Mouse (Mus musculus) thymus, postnatal 10 days (tissue): Measurements from ENCODE around the gene Iqcc.

ENCODE experiments used
- DNase-seq, 2 experiments: peaks; one replicate each; pipeline ENCODE4 v3.0.0; 2021; ENCODE audit warnings: low spot score in 2 of 2

Gene Iqcc

GRCm38 (mm10) chr4:129618786-129619691 is at the start of gene Iqcc:
TSS of gene Iqcc (minus strand) at chr4:129619099.
- DNase-seq = peak; percentile 95 to 96

DNA sequence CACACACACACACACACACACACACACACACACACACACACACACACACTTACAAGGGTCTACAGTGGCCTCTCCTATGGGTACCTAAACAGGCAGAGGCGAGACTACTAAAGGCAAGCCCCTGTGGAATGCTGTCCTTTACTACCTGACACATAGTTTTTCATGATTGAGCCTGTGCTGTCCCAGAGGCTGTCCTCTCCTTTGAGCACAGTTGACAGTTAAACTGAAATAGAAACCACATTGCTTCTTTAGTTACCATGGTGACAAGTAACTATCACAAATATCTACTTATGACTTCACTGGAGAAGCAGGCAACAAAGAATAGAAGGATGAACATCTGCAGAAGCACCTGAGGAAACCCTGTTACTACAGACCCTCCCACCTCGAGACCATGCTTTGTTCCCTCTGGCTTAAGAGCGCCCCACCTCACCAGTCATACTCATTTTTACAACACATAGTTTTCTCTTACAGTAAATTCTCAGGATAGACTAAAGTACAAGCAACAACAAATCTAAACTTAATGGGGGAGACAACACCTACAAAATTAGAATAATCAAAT is 43.4 kb upstream of the Iqcc start:
- DNase-seq = no peak

GRCm38 (mm10) chr4:129661584-129661983 is 42.7 kb upstream of the Iqcc start:
- DNase-seq = no peak

DNA sequence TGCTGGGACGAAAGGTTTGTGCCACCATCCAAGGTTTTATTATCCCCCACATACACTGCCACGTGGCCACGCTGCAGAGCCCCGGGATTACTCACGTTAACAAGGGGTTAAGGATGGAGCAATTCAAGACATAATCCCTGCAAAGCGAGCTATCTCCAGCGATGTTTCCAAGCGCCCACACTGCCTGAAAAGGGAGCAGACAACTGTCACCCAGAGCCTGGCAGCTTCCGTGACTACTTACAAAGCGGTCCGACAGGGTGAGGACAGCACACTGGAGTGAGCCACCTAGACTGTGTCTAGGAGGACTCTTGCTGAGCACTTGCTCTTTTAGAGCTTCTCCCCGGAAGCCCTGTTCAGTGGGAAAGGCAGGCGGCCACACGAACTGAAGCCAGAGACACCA is 35.9 kb upstream of the Iqcc start:
- no peak for DNase-seq

DNA sequence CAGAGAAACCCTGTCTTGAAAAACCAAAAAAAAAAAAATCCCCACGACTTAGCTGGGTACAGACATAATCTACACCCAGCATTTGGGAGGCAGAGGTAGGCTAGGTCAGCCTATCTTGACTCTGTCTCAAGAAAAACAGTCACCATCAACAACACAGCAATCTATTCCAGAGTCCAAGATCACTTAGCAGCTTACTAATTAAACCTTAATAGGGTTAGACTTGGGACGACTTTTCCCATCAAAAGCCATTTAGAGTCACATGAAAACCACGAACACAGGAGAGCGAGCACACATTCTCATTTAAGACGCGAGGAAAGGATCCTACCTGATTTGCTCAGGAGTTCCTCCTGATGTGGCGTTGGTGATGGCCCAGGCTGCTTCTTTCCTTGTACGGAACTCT is 31.5 kb upstream of the Iqcc start:
- DNase-seq = no peak

GRCm38 (mm10) chr4:129648656-129649055 is 29.8 kb upstream of the Iqcc start:
- no peak for DNase-seq

DNA sequence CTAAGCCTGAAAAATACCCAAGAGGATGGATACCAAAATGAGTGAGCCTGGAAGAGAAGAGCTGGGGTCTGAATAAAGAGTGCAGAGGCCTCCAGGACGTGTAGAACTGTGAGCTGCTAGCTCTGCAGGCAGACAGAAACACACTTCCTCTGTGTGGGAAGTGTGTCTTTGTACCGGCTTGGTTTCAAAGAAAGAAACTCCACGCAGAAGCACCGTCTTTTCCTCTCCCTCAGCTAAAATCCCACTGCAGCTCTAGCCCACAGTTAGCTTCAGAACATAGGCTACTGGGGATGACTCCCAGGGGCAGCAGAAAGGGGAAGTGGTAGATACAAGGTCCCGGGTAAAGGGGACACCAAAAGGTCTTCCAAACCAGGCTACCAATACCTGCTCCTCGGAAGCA is 26.3 kb upstream of the Iqcc start:
- no peak for DNase-seq

DNA sequence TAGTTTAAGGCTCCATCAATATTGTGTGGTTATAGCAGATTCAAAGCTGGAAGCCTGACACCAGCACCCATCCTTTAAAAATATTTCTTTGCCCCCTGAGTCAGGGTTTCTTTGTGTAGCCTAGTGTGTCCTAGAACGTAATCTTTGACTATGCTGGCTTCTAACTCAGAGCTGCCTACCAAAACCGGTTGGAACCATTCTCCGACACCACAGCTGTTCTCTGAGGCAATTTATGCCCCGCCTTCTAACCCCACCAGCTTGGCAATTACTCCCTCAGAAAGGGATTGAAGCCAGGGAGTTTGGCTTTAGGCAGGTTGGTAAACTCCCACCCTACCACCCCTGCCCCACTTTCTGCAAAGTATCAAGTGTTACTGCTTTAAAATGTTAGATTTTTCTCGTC is 22.9 kb upstream of the Iqcc start:
- no peak for DNase-seq

- peak; percentile 91 to 96 for DNase-seq
Measured at GRCm38 (mm10) chr4:129640638-129641467, 22.0 kb upstream of the Iqcc start, which contains the start of gene Txlna. TSS of gene Txlna (minus strand) at chr4:129641065.

DNA sequence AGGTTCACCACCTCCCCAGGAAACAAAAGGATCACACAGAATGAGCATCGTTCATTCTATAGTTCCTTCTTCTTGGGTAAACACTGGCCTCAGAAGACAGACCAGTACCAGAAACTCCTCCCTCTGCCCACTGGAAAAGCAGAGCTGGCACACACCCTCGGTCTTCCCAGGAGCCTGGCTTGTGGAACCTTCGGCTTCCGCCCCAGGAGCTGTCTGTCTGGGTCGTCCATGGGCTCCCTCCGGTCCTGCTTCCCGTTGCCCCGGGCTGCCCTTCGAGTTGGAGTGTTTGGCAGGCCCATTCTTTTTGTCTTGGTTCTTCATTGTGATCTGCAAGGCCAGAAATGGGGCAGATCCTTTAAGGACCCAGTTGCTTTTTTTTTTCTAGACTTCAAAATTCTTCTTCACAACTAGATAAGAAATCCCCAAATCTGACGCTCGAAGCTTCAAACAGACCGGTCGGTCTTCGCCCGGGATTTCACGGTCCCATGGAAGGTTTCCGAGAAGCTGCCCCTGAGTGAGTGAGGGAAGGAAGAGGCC is 21.3 kb upstream of the Iqcc start:
- DNase-seq = peak in 1 of 2 experiments; percentile 36

DNA sequence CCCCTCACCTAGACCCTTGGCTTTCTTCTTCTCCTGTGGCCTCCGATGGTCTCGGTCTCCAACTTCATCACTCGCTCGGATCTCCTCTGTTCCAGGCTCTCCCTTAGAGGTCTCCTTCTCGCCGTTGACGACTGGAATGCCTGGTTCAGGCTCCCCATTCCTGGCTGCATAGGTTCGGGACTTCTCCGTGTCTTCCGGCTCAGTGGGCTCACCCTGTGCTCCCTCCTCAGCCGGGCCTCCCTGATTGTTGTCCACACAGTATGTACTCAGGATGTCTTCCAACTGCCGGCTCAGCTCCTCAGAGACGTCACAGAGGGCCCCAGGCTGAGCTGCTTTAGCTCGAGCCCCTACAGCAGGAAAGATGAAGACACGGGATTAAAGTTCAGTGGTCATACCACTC is 20.3 kb upstream of the Iqcc start:
- DNase-seq = no peak

- no peak for DNase-seq
Measured at GRCm38 (mm10) chr4:129633852-129634251, 15.0 kb upstream of the Iqcc start.

DNA sequence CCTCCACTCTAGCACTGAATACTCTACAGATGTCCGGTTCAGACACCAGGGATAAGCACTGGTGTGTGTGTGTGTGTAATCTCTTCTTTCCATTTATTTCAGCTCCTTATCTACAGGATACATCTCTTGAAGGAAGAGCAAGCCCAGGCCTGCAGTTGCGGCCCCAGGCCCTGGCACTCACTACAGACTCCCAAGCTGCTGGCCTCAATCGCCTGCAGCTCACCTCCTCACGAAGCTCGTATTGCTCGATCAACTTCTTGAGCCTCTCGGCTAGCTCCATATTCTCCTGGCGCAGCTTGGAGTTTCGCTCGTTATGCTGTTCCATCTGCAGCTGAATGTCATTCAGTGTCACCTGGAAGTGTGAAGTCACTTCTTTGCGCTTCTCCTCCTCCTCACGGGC is 13.0 kb upstream of the Iqcc start:
- DNase-seq = no peak

- no peak for DNase-seq
Measured at GRCm38 (mm10) chr4:129630944-129631343, 12.0 kb upstream of the Iqcc start.

DNA sequence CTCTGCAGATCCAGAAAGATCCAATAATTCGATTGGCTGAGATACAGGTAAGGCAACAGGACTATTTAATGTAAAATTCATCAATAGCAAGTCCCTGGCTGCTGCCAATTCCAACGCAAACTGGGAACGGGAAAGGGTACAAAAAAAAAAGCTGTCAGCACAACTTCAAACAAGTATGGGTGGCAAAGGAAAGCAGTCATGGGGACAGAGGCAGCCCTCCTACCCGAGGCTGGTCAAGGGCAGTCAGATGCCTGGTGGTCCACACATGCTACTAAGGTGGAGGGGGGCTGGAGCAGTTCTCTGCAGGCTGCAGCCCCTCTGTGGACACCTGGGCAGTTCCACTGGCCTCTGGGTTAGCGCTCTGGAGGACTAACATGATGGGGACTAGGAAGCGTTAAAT is 7.1 kb upstream of the Iqcc start:
- DNase-seq = no peak

DNA sequence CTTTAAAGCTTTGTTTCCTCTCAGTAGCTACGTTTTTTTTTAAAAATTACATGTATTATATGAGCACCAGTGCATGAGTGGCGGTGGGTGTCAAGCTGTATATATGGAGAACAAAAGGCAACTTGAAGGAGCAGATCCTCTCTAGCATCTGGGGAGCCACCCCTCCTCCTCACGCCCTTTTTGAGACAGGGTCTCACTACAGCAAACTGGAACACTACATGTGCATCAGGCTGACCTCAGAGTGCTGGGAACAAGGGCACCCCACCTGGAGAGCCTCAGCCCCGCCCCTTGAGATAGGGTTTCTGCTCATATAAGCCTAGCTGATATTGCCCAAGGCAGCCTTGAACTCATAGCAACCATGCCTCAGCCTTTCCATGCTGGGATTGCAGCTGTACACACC is 6.6 kb upstream of the Iqcc start:
- no peak for DNase-seq

GRCm38 (mm10) chr4:129625029-129625370 is 6.1 kb upstream of the Iqcc start:
- DNase-seq = peak; percentile 58 to 64

- DNase-seq = peak; percentile 82 to 85
Measured at GRCm38 (mm10) chr4:129624281-129625028, 5.6 kb upstream of the Iqcc start.

DNA sequence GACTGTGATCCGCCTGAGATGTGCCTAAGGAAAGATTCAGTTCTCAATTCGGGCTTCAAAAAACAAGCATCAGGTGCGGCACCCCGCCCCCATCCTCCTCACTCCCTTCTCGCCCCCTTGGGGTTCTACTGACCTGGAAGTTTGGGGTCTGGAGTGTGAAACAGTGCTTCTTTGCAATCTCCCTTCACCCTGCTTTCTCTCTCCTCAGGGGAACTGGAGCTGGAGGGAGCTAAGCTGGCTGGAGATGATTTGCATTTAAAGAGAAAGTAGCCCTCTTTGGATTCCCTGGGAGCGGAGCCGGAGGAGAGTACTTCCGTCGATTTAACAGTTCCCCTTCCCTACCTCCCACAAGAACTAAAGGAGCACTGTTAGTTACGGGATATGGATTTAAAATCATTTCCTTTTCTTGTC is 4.8 kb upstream of the Iqcc start, which contains the start of gene Ccdc28b:
Gene Ccdc28b, minus strand, starts transcription at position 267 of the 411 bp plus-strand sequence.
- DNase-seq = no peak

DNA sequence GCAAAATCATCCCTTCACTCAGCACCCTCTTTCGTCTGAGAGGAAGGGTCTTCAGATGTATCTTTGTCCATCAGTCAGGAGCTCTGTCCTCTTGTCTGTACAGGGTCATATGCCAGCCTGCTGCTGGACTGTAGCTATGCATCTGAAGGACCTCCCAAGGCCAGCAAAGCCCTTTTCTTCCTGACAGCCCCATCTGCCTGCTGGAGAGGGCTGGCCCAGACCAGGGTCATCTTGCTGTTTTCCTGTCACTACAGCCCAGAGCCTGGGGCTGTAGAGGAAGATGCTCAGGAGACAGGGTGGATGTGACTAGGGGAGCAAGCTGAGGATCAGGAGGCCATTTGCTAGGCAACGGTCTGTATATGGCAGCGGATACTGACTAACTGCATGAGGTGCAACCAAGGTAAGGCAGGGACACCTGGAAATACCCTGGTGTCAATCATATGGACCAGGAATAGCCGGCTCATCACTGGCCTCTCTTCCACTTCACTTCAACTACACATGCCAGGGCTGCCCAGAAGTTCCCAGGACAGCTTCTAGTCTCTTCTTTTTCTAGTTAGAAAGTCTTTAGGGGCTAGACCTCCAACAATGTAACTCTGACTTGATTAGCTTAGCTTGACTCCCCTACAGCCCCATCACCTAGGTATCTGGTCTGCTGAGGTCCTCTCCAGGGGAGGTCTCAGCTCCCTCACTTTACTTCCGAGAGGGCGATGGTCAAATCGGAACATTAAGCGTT is 4.1 kb upstream of the Iqcc start:
- no peak for DNase-seq
